Mouse (Mus musculus) forebrain, embryonic 16.5 days (tissue): ENCODE results near the gene Adamts18. TPM values are rescaled to one million over a fixed set of nuclear protein-coding genes. Genes with fewer than 3 reads are reported as not detected.

Experiments
- ATAC-seq: fragments of 200-750 bp; cut with Nextera tagmentation; 2 replicates; pipeline ENCODE4 v1.8.0; 2017; ENCODE audit warnings: mild to moderate bottlenecking, moderate library complexity
- H3K27ac ChIP-seq: fragments of 300-500 bp; sonication (generic); 2 replicates; pipeline ENCODE4 v1.5.1; 2014; ENCODE audit warnings: low read length, control low read depth
- H3K27me3 ChIP-seq: fragments of 300-500 bp; sonication (generic); replicated peaks from 2 replicates; pipeline ENCODE4 v1.6.1; 2014; ENCODE audit warnings: low read length; ENCODE audit not compliant: control insufficient read depth, insufficient read depth
- H3K36me3 ChIP-seq: fragments of 300-500 bp; sonication (generic); 2 replicates; pipeline ENCODE4 v1.6.1; 2014; ENCODE audit not compliant: control insufficient read depth, insufficient read depth
- H3K4me1 ChIP-seq: fragments of 300-500 bp; sonication (generic); replicated peaks from 2 replicates; pipeline ENCODE4 v1.6.1; 2014; ENCODE audit warnings: low read length; ENCODE audit not compliant: control insufficient read depth, insufficient read depth
- H3K4me2 ChIP-seq: fragments of 300-500 bp; sonication (generic); 2 replicates; pipeline ENCODE4 v1.6.1; 2014; ENCODE audit warnings: mild to moderate bottlenecking, low read length, control low read depth
- H3K4me3 ChIP-seq: fragments of 300-500 bp; sonication (generic); replicated peaks from 2 replicates; pipeline ENCODE4 v1.5.1; 2014; ENCODE audit warnings: mild to moderate bottlenecking, low read length, control low read depth
- H3K9ac ChIP-seq: fragments of 300-500 bp; sonication (generic); replicated peaks from 2 replicates; pipeline ENCODE4 v1.6.1; 2014; ENCODE audit warnings: low read depth, low read length, control low read depth
- H3K9me3 ChIP-seq: fragments of 300-500 bp; sonication (generic); 2 replicates; pipeline ENCODE4 v1.6.1; 2016; ENCODE audit warnings: low read length; ENCODE audit not compliant: control insufficient read depth
- WGBS: fragments of 180-500 bp; shearing (Covaris S2); extraction: QIAGEN DNeasy Blood & Tissue Kit; methylation state at CpG from one replicate; pipeline ENCODE4 v1.1.7; 2014; 5-methylcytosine and 5-hydroxymethylcytosine counted together
- polyA plus RNA-seq: library from polyadenylated mRNA; unstranded; fragments of >200 nt; fragmentation: Nextera tagmentation; extraction: Ambion mirVana; gene quantifications from 2 replicates; pipeline ENCODE4 v1.2.1, GENCODE M21; 2015

Adamts18 gene
- polyA plus RNA-seq, 1 experiment from 2014 or later, result 23.3 TPM

- H3K27me3 ChIP-seq, result no peaks in the 10 kb centered on the region
- WGBS, result no CpG with 5 or more reads among the region's 3 CpGs
- H3K9ac ChIP-seq, result no peak overlapping the region
These were observed 57.5 kb downstream of the Adamts18 start for GRCm38 (mm10) chr8:113791061-113791460.

DNA sequence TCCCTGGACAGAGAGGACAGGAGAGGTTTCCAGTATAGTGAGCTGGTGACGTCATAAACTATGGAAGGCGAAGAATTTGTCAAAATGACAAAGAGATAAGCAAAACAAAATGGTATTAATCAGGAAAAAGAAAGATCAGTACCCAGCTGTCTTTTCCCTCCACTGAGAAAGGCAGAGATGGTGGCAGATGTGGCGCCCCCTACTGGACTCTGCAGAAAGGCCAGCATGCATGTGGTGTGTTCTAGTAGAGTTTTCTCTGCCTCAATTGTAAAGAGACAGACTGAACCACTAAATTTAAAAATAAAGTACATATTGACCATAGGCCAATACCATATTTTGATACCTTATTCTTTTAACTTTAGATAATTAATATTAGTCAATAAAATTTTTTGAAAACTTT is 64.8 kb downstream of the Adamts18 start:
- no peak overlapping the region for H3K27ac ChIP-seq
- H3K4me2 ChIP-seq, result no peak overlapping the region
- no peak for ATAC-seq
- H3K9me3 ChIP-seq, result no peaks in the 10 kb centered on the region
- H3K36me3 ChIP-seq, result no peaks in the 10 kb centered on the region
- H3K4me1 ChIP-seq, result no peaks in the 10 kb centered on the region
- H3K4me3 ChIP-seq, result no peak overlapping the region
- no peaks in the 10 kb centered on the region for H3K27me3 ChIP-seq
- no CpG with 5 or more reads among the region's 3 CpGs for WGBS
- H3K9ac ChIP-seq, result no peak overlapping the region

More at GRCm38 (mm10) chr8:113791061-113791460, 57.5 kb downstream of the Adamts18 start:
- H3K4me2 ChIP-seq, result no peak overlapping the region
- H3K36me3 ChIP-seq, result no peaks in the 10 kb centered on the region
- ATAC-seq, result no peak
- no peaks in the 10 kb centered on the region for H3K4me1 ChIP-seq
- H3K4me3 ChIP-seq, result no peak overlapping the region
- no peaks in the 10 kb centered on the region for H3K9me3 ChIP-seq
- H3K27ac ChIP-seq, result no peak overlapping the region

DNA sequence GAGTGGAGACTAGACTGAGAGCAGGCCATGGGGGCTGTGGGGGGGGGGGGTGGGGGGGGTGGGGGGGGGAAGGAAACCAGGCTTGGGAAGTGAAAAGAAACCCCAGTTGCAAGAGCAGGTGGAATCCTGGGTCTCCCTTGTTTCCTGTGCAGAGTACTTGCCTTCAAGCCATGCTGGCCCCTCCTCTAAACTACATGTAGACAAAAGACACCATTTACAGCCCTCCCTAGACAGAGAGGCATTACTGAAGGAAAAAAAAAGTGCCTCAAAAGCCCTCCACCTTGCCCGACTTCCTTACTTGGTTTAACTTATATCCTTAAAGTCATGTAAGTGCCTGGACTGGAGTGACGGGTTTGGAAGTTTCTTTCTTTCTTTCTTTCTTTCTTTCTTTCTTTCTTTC is 67.0 kb downstream of the Adamts18 start:
- no peak overlapping the region for H3K4me2 ChIP-seq
- no peak overlapping the region for H3K27ac ChIP-seq
- no peaks in the 10 kb centered on the region for H3K36me3 ChIP-seq
- no peak overlapping the region for H3K9ac ChIP-seq
- no peaks in the 10 kb centered on the region for H3K9me3 ChIP-seq
- ATAC-seq, result no peak
- no peaks in the 10 kb centered on the region for H3K4me1 ChIP-seq
- 43% methylated on average over 2 of the region's 2 CpGs for WGBS
- no peaks in the 10 kb centered on the region for H3K27me3 ChIP-seq
- no peak overlapping the region for H3K4me3 ChIP-seq

- Histone ChIP-seq H3K9me3 (no peaks in the 10 kb centered on the region), H3K9ac (no peak overlapping the region), H3K4me2 (no peak overlapping the region), H3K4me3 (no peak overlapping the region), H3K27ac (no peak overlapping the region), H3K4me1 (no peaks in the 10 kb centered on the region), H3K36me3 (0 out of 2 replicates have a peak, but pooled peaks cover 2% of the 10 kb centered on the region), H3K27me3 (no peaks in the 10 kb centered on the region)
- WGBS, result 85% methylated on average over 6 of the region's 6 CpGs
- ATAC-seq, result no peak
These were observed 73.2 kb downstream of the Adamts18 start for GRCm38 (mm10) chr8:113775361-113775760.

- Histone ChIP-seq H3K27ac (no peak overlapping the region), H3K4me2 (no peak overlapping the region), H3K27me3 (no peaks in the 10 kb centered on the region), H3K36me3 (0 out of 2 replicates have a peak, but pooled peaks cover 2% of the 10 kb centered on the region), H3K4me3 (no peak overlapping the region), H3K9ac (no peak overlapping the region), H3K9me3 (no peaks in the 10 kb centered on the region), H3K4me1 (peaks cover 3% of the 10 kb centered on the region; the same call in 1 of the 2 replicates)
- 15% methylated on average over 8 of the region's 8 CpGs for WGBS
- ATAC-seq, result no peak
These were observed 79.6 kb downstream of the Adamts18 start for GRCm38 (mm10) chr8:113768861-113769410.

DNA sequence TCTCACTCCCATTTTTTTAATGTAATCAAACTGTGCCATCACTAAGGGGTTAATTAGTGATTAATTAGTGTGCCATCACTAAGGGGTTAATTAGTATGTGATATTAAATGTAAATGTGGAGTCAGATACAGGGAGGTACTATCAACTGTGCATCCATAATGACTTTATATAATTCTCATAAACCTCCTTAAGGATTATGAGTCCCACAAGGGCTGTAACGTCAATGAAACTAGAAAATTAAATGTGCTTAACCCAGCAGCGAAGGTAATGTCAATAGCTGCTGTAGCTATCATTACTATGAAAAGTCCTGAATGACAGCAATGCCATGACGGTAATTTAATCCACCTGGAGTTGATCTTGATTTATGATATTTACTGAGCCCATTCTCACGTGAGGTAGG is 83.4 kb downstream of the Adamts18 start:
- 81% methylated on average over 4 of the region's 4 CpGs for WGBS
- no peaks in the 10 kb centered on the region for H3K27me3 ChIP-seq
- no peak overlapping the region for H3K4me2 ChIP-seq
- no peak for ATAC-seq
- H3K9me3 ChIP-seq, result no peaks in the 10 kb centered on the region
- no peak overlapping the region for H3K4me3 ChIP-seq
- no peak overlapping the region for H3K9ac ChIP-seq
- H3K27ac ChIP-seq, result no peak overlapping the region
- H3K36me3 ChIP-seq, result no peaks in the 10 kb centered on the region
- peaks cover 3% of the 10 kb centered on the region; the same call in 1 of the 2 replicates for H3K4me1 ChIP-seq

GRCm38 (mm10) chr8:113763592-113764355 is 84.8 kb downstream of the Adamts18 start:
- Histone ChIP-seq H3K9me3 (no peaks in the 10 kb centered on the region), H3K4me3 (no peak overlapping the region), H3K36me3 (no peaks in the 10 kb centered on the region), H3K27ac (no peak overlapping the region), H3K4me1 (no peaks in the 10 kb centered on the region), H3K4me2 (no peak overlapping the region), H3K27me3 (no peaks in the 10 kb centered on the region), H3K9ac (no peak overlapping the region)
- no peak for ATAC-seq
- 86% methylated on average over 10 of the region's 10 CpGs for WGBS

GRCm38 (mm10) chr8:113762101-113762500 is 86.4 kb downstream of the Adamts18 start:
- no peaks in the 10 kb centered on the region for H3K4me1 ChIP-seq
- WGBS, result 88% methylated on average over 6 of the region's 6 CpGs
- ATAC-seq, result no peak
- no peaks in the 10 kb centered on the region for H3K9me3 ChIP-seq
- no peaks in the 10 kb centered on the region for H3K36me3 ChIP-seq
- H3K4me3 ChIP-seq, result no peak overlapping the region
- H3K9ac ChIP-seq, result no peak overlapping the region
- no peak overlapping the region for H3K27ac ChIP-seq
- no peak overlapping the region for H3K4me2 ChIP-seq
- no peaks in the 10 kb centered on the region for H3K27me3 ChIP-seq

DNA sequence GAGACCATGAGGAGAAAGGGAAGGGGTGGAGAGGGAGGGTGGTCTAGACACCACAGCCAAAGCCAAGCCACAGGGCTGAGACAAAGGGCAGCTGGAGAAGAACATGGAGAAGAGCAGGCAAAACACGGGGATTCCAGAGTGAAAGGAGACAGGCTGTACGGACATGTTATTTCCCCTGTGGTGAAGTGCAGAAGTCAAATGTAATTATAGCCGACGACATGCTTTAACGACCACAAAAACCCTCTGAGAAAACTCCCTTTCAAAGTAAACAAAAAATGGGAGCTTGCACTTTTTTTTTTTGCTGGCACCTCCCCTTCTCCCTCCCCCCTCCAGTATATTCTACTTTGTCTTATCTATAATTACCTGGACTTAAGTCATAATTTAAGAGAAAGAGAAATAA is 92.7 kb downstream of the Adamts18 start:
- H3K4me3 ChIP-seq, result no peak overlapping the region
- 0 out of 2 replicates have a peak, but pooled peaks cover 4% of the 10 kb centered on the region for H3K36me3 ChIP-seq
- no peak for ATAC-seq
- H3K4me2 ChIP-seq, result no peak overlapping the region
- 38% methylated on average over 5 of the region's 5 CpGs for WGBS
- H3K4me1 ChIP-seq, result no peaks in the 10 kb centered on the region
- H3K27ac ChIP-seq, result no peak overlapping the region
- no peaks in the 10 kb centered on the region for H3K27me3 ChIP-seq
- H3K9ac ChIP-seq, result no peak overlapping the region
- no peaks in the 10 kb centered on the region for H3K9me3 ChIP-seq
